Comparison of ENCODE assay signal across 26 mouse cellular contexts in the genomic region with DNA sequence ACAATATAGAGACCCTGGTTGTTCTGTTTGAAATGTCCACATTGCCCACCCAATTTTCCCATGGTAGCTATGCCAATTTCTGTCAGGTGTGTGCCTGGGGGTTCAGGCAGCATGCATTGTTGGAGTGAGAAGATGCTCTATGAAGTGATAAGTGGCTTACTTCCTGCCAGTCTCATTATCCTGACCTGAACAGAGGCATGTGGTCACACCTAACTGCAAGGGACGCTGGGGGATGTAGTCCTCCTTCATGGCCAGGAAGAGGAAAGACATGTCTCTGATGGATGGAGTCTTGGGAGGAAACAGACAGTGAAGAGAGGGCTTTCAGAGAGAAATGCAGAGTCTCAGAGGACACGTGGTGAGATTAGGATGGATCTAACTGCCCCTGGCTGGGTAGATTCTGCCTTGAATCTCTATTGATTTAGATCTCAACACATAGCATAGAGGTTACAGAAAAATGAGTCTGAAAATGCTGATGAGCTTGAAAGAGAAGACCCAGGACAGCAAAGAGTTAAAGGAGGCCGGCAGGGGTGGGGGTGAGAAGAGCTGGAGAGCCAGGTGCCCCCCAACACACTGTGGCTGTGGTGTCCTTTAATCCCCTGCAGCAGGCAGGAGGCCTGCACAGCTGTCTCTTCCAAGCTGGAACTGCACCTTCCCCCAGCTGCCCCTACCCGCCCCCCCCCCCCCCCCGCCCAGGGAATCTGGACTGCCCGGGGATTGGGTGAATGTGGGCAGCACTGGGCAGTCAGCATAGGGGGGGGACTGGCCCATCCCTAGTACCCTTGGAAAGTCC.
DNase-seq lines count a peak whose midpoint lies in the region; ATAC-seq and TF ChIP-seq lines count a peak whose summit lies in the region.
"Had no signal": no experiment of that assay in that cellular context is flagged by ENCODE, and none has a peak within 500 bp of the region (broad histone marks: within the 10 kb centered on the region; RNA-seq: fewer than 3 reads in every experiment).

No protein-coding gene starts in this region.

- H3K4me3 ChIP-seq in embryonic facial prominence, embryonic 14.5 days (ENCODE audit: low read depth, low read length) = no peak overlapping the region
- H3K4me3 ChIP-seq in embryonic facial prominence, embryonic 10.5 days = no peak overlapping the region
- H3K4me3 ChIP-seq in midbrain, embryonic 13.5 days (replicated peaks) = no peak overlapping the region
- no peak overlapping the region for H3K4me3 ChIP-seq in midbrain, embryonic 10.5 days
- H3K4me3 ChIP-seq in myocyte = no peak overlapping the region
- no peak overlapping the region for H3K4me3 ChIP-seq in liver, embryonic 12.5 days
- H3K4me3 ChIP-seq: forebrain, embryonic 10.5 days; heart, embryonic 12.5 days; layer of hippocampus, adult 2 months; limb, embryonic 12.5 days; lung, embryonic 15.5 days; megakaryocyte, embryonic 14.5 days had no signal

- no peak overlapping the region for H3K27ac ChIP-seq in embryonic facial prominence, embryonic 14.5 days (replicated peaks; ENCODE audit: low read depth, low read length)
- H3K27ac ChIP-seq in embryonic facial prominence, embryonic 10.5 days (replicated peaks) = no peak overlapping the region
- H3K27ac ChIP-seq in midbrain, embryonic 13.5 days = no peak overlapping the region
- H3K27ac ChIP-seq in midbrain, embryonic 10.5 days (replicated peaks) = no peak overlapping the region
- H3K27ac ChIP-seq in liver, embryonic 12.5 days = no peak overlapping the region
- H3K27ac ChIP-seq: forebrain, embryonic 10.5 days; hindbrain, embryonic 14.5 days; layer of hippocampus, adult 2 months; limb, embryonic 12.5 days; liver, embryonic 14.5 days; lung, embryonic 15.5 days had no signal

- H3K9me3 ChIP-seq in embryonic facial prominence, embryonic 14.5 days (ENCODE audit: control insufficient read depth, low read length) = no peaks in the 10 kb centered on the region
- H3K9me3 ChIP-seq in embryonic facial prominence, embryonic 10.5 days = no peaks in the 10 kb centered on the region
- H3K9me3 ChIP-seq in midbrain, embryonic 13.5 days = no peaks in the 10 kb centered on the region
- H3K9me3 ChIP-seq in midbrain, embryonic 10.5 days (replicated peaks) = no peaks in the 10 kb centered on the region
- no peaks in the 10 kb centered on the region for H3K9me3 ChIP-seq in liver, embryonic 12.5 days (replicated peaks)
- H3K9me3 ChIP-seq: forebrain, embryonic 10.5 days; heart, embryonic 12.5 days; limb, embryonic 12.5 days; lung, embryonic 15.5 days; megakaryocyte, embryonic 14.5 days had no signal

- 26% methylated on average over 3 of the region's 6 CpGs for WGBS in embryonic facial prominence, embryonic 14.5 days
- WGBS in embryonic facial prominence, embryonic 10.5 days = 30% methylated on average over 6 of the region's 6 CpGs
- 28% methylated on average over 4 of the region's 6 CpGs for WGBS in midbrain, embryonic 13.5 days
- WGBS in midbrain, embryonic 10.5 days = 38% methylated on average over 4 of the region's 6 CpGs
- WGBS in liver, embryonic 12.5 days (ENCODE audit: insufficient replicate concordance) = 28% methylated on average over 4 of the region's 6 CpGs

- no peaks in the 10 kb centered on the region for H3K79me2 ChIP-seq in myocyte (ENCODE audit: control insufficient read depth, insufficient read depth)

- H3K9ac ChIP-seq in embryonic facial prominence, embryonic 14.5 days (ENCODE audit: low read depth, low read length) = no peak overlapping the region
- H3K9ac ChIP-seq in midbrain, embryonic 13.5 days (replicated peaks) = no peak overlapping the region
- H3K9ac ChIP-seq in liver, embryonic 12.5 days = no peak overlapping the region
- H3K9ac ChIP-seq: heart, embryonic 12.5 days; hindbrain, embryonic 14.5 days; limb, embryonic 12.5 days; liver, embryonic 14.5 days; lung, embryonic 15.5 days had no signal

- H3K4me2 ChIP-seq in embryonic facial prominence, embryonic 14.5 days (ENCODE audit: low read depth, low read length) = no peak overlapping the region
- no peak overlapping the region for H3K4me2 ChIP-seq in midbrain, embryonic 13.5 days (replicated peaks)
- peak overlapping the region; percentile 58 for H3K4me2 ChIP-seq in myocyte (ENCODE audit: low read depth)
- H3K4me2 ChIP-seq in liver, embryonic 12.5 days = no peak overlapping the region
- H3K4me2 ChIP-seq: heart, embryonic 12.5 days; hindbrain, embryonic 14.5 days; limb, embryonic 12.5 days; lung, embryonic 15.5 days had no signal

- H3K27me3 ChIP-seq in embryonic facial prominence, embryonic 14.5 days (replicated peaks; ENCODE audit: control insufficient read depth, insufficient read depth, low read length) = no peaks in the 10 kb centered on the region
- H3K27me3 ChIP-seq in embryonic facial prominence, embryonic 10.5 days (replicated peaks; ENCODE audit: low read depth, poor library complexity, severe bottlenecking) = 0 out of 2 replicates have a peak, but pooled peaks cover 4% of the 10 kb centered on the region
- H3K27me3 ChIP-seq in midbrain, embryonic 13.5 days = no peaks in the 10 kb centered on the region
- H3K27me3 ChIP-seq in midbrain, embryonic 10.5 days (ENCODE audit: low read depth, poor library complexity, severe bottlenecking) = no peaks in the 10 kb centered on the region
- no peaks in the 10 kb centered on the region for H3K27me3 ChIP-seq in myocyte (ENCODE audit: control insufficient read depth, insufficient read depth, insufficient read length)
- no peaks in the 10 kb centered on the region for H3K27me3 ChIP-seq in liver, embryonic 12.5 days (replicated peaks)
- H3K27me3 ChIP-seq: limb, embryonic 12.5 days; lung, embryonic 15.5 days; Patski had no signal

- H3ac ChIP-seq in myocyte (ENCODE audit: control insufficient read depth, insufficient read length) = no peak overlapping the region

- H3K36me3 ChIP-seq in embryonic facial prominence, embryonic 14.5 days (ENCODE audit: control insufficient read depth, insufficient read depth, low read length) = no peaks in the 10 kb centered on the region
- H3K36me3 ChIP-seq in embryonic facial prominence, embryonic 10.5 days (replicated peaks) = no peaks in the 10 kb centered on the region
- no peaks in the 10 kb centered on the region for H3K36me3 ChIP-seq in midbrain, embryonic 13.5 days
- H3K36me3 ChIP-seq in midbrain, embryonic 10.5 days = no peaks in the 10 kb centered on the region
- no peaks in the 10 kb centered on the region for H3K36me3 ChIP-seq in myocyte (ENCODE audit: control insufficient read depth, insufficient read depth)
- no peaks in the 10 kb centered on the region for H3K36me3 ChIP-seq in liver, embryonic 12.5 days
- H3K36me3 ChIP-seq: forebrain, embryonic 10.5 days; heart, embryonic 12.5 days; limb, embryonic 12.5 days; lung, embryonic 15.5 days had no signal

- TF ChIP-seq CTCF in brain, embryonic 14.5 days (IDR thresholded peaks at IDR 0.05; ENCODE audit: borderline replicate concordance, extremely low read depth, insufficient read depth, insufficient read length) = no peak

- TF ChIP-seq POLR2A in brain, embryonic 14.5 days (IDR thresholded peaks at IDR 0.05; ENCODE audit: borderline replicate concordance, extremely low read depth, insufficient read depth, insufficient read length, poor library complexity, severe bottlenecking) = no peak
- TF ChIP-seq POLR2A in myocyte (IDR thresholded peaks at IDR 0.05; ENCODE audit: insufficient read length, low read depth) = no peak

- peak; percentile 59 for DNase-seq in embryonic facial prominence, embryonic 14.5 days (ENCODE audit: low spot score)
- no peak for DNase-seq in embryonic facial prominence, embryonic 10.5 days (ENCODE audit: low spot score)
- DNase-seq in midbrain, embryonic 10.5 days (ENCODE audit: low spot score) = no peak
- peak; percentile 45 for DNase-seq in brain, embryonic 14.5 days (ENCODE audit: low read depth)
- no peak for DNase-seq in adrenal gland, postnatal 10 days
- DNase-seq: cerebellum, adult 8-10 months; gastrocnemius, postnatal 25 days; heart, adult 18-20 months; heart, postnatal 10 days; kidney, postnatal 25 days; lung, postnatal 36 days; right cerebral cortex, postnatal 14 days had no signal

- no peak for ATAC-seq in embryonic facial prominence, embryonic 14.5 days (ENCODE audit: low read depth)
- peak; percentile 65 for ATAC-seq in midbrain, embryonic 13.5 days
- ATAC-seq in liver, embryonic 12.5 days = no peak
- ATAC-seq: forebrain, embryonic 16.5 days; intestine, postnatal 0 days; Patski had no signal

- H3K4me1 ChIP-seq in embryonic facial prominence, embryonic 14.5 days (ENCODE audit: control insufficient read depth, insufficient read depth, low read length) = no peaks in the 10 kb centered on the region; the same call in 1 of the 2 replicates
- peaks cover 27% of the 10 kb centered on the region for H3K4me1 ChIP-seq in embryonic facial prominence, embryonic 10.5 days
- H3K4me1 ChIP-seq in midbrain, embryonic 13.5 days (replicated peaks) = peaks cover 12% of the 10 kb centered on the region
- peaks cover 10% of the 10 kb centered on the region; the same call in 1 of the 2 replicates for H3K4me1 ChIP-seq in midbrain, embryonic 10.5 days
- H3K4me1 ChIP-seq in liver, embryonic 12.5 days = no peaks in the 10 kb centered on the region
- H3K4me1 ChIP-seq: megakaryocyte, embryonic 14.5 days had no signal

TF ChIP-seq in myocyte, 11 proteins besides CTCF, POLR2A, EP300 and RAD21:
- TF ChIP-seq CEBPB (IDR thresholded peaks at IDR 0.05; ENCODE audit: insufficient read depth, poor library complexity, severe bottlenecking) = no peak
- TF ChIP-seq E2F4 (IDR thresholded peaks at IDR 0.05; ENCODE audit: insufficient read depth) = no peak
- peak; percentile 39 to 95 (median 89) for TF ChIP-seq MYOD1 (IDR thresholded peaks at IDR 0.05; ENCODE audit: control insufficient read depth in 1 of 3, insufficient read length in 2 of 3, low read depth in 2 of 3)
- TF ChIP-seq TCF3 (IDR thresholded peaks at IDR 0.05; ENCODE audit: insufficient read length, low read depth) = peak; percentile 87
- no peak for TF ChIP-seq USF1 (IDR thresholded peaks at IDR 0.05; ENCODE audit: low read depth)
- TF ChIP-seq REST (IDR thresholded peaks at IDR 0.05; ENCODE audit: insufficient read depth, insufficient read length) = no peak
- TF ChIP-seq POLR2AphosphoS2 (IDR thresholded peaks at IDR 0.05; ENCODE audit: insufficient read length, low read depth) = no peak
- TF ChIP-seq SRF (IDR thresholded peaks at IDR 0.05; ENCODE audit: control insufficient read depth, insufficient read length, low read depth) = no peak
- TF ChIP-seq MYOG (IDR thresholded peaks at IDR 0.05; ENCODE audit: control insufficient read depth in 1 of 3, insufficient read depth in 1 of 3, insufficient read length in 2 of 3, low read depth in 2 of 3) = peak; percentile 72 to 95 (median 93)
- peak; percentile 80 for TF ChIP-seq TCF12 (IDR thresholded peaks at IDR 0.05; ENCODE audit: insufficient read depth, poor library complexity, severe bottlenecking)
- TF ChIP-seq MAX (IDR thresholded peaks at IDR 0.05; ENCODE audit: low read depth) = no peak
TF ChIP-seq in myocyte: peak in this region for 4.

Comparison
In these comparisons a context has a peak if more than half of its experiments do, and no peak if none do; other contexts are left out.
1. DNase-seq: peak in embryonic facial prominence, embryonic 14.5 days (single experiment) and brain, embryonic 14.5 days (single experiment); none in embryonic facial prominence, embryonic 10.5 days (single experiment), midbrain, embryonic 10.5 days (single experiment) and adrenal gland, postnatal 10 days (single experiment).